Mouse (Mus musculus) brain, embryonic 18.5 days (tissue): ENCODE results near the gene Lats1.
"Not testable (repeated sequence)": the region's sequence is repeated elsewhere in the genome, so short reads cannot be mapped to it uniquely, and the experiment has no call there.

ENCODE experiments used
- DNase-seq: peaks from one replicate; pipeline ENCODE4 v3.0.0-alpha.2; 2012; ENCODE audit warnings: low read depth, low spot score

Lats1 gene

GRCm38 (mm10) chr10:7726501-7726812, 45.4 kb downstream of the Lats1 start:
- DNase-seq, result no peak

GRCm38 (mm10) chr10:7727011-7727410, 46.0 kb downstream of the Lats1 start:
- DNase-seq, result no peak

DNA sequence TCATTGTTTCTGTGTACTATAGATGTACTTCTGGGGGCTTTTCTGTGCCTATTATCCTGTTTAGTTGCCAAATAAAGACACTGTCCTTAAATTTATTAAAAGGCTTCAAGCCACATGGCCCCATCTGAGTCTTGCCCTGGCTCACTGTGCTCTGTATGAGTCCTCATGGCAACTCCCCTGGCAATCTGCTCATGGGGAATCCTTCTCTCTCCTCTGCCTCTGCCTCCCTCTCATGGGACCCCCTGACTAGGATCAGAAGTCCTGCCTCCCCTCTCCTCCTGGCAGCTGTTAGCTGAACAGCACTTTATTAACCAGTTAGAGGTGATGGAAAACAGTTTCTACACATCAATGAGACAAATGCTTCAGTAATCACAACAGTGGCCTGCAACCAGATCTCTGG, 50.6 kb downstream of the Lats1 start:
- DNase-seq, result no peak

GRCm38 (mm10) chr10:7737122-7737521, 56.1 kb downstream of the Lats1 start:
- DNase-seq, result no peak

- no peak for DNase-seq
Measured at GRCm38 (mm10) chr10:7737914-7738313, 56.9 kb downstream of the Lats1 start.

GRCm38 (mm10) chr10:7745528-7745927, 64.5 kb downstream of the Lats1 start:
- not testable (repeated sequence) for DNase-seq

DNA sequence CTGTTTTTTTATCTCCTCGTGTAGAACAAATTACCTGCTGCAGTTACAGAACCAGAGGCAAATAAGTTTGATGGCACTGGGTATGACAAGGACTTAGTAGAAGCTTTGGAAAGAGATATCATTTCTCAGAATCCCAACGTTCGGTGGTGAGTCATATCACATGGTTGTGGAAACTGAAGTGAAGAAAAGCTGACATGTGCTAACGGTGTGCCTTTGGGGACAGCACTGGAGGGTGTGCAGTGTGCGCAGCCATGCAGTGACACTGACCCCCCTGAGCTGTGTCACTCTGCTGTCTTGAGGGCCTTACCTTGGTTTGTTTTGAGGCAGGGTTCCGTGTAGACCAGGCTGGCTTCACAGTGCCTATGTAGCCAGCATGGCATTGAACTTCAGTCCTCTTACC, 67.7 kb downstream of the Lats1 start:
- no peak for DNase-seq

DNA sequence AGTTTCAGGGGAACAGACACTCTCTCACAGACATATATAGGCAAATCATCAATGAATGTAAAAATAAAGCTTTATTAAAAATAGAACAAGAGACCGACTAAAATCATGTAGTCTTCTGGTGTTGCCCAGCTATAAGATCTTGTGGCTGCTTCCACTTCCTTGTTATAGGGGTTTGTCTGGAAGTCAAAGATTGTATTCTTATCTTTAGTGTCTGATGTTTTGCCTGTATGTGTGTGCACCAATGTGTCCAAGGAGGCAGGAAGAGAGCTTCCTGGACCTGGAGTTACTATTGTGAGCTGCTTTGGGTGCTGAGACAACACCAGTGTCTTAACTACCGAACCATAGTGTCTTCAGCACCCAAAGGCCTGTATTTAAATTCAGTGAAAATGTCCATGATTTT, 76.5 kb downstream of the Lats1 start:
- no peak for DNase-seq
